In genomic region chr12:117837376-117837775, GRCm38 (mm10) we compare ENCODE assay signal across 18 mouse cellular contexts.
"Had no signal": no experiment of that assay in that cellular context is flagged by ENCODE, and none has a peak within 500 bp of the region (broad histone marks: within the 10 kb centered on the region; RNA-seq: fewer than 3 reads in every experiment).

No protein-coding gene starts in this region.

- H3K4me3 ChIP-seq: liver, embryonic 13.5 days; liver, embryonic 15.5 days; megakaryocyte, embryonic 14.5 days; midbrain, embryonic 13.5 days; midbrain, embryonic 15.5 days; neural tube, embryonic 12.5 days; stomach, embryonic 15.5 days had no signal

- H3K9me3 ChIP-seq: liver, embryonic 13.5 days; liver, embryonic 15.5 days; megakaryocyte, embryonic 14.5 days; midbrain, embryonic 13.5 days; midbrain, embryonic 15.5 days; neural tube, embryonic 12.5 days; stomach, embryonic 15.5 days had no signal

- ATAC-seq: midbrain, embryonic 13.5 days; midbrain, embryonic 15.5 days had no signal

- H3K27ac ChIP-seq: liver, embryonic 13.5 days; liver, embryonic 15.5 days; macrophage; midbrain, embryonic 13.5 days; midbrain, embryonic 15.5 days; neural tube, embryonic 12.5 days; stomach, embryonic 15.5 days; stomach, postnatal 0 days had no signal

- H3K4me1 ChIP-seq: liver, embryonic 13.5 days; midbrain, embryonic 13.5 days; midbrain, embryonic 15.5 days; neural tube, embryonic 12.5 days; stomach, embryonic 15.5 days had no signal

- H3K4me2 ChIP-seq: liver, embryonic 13.5 days; liver, embryonic 15.5 days; lung, embryonic 14.5 days; midbrain, embryonic 11.5 days; midbrain, embryonic 13.5 days; midbrain, embryonic 15.5 days; neural tube, embryonic 12.5 days; stomach, embryonic 15.5 days had no signal

- H3K27me3 ChIP-seq: liver, embryonic 13.5 days; liver, embryonic 15.5 days; stomach, embryonic 15.5 days had no signal

- H3K36me3 ChIP-seq: liver, embryonic 13.5 days; liver, embryonic 15.5 days; midbrain, embryonic 13.5 days; midbrain, embryonic 15.5 days; neural tube, embryonic 12.5 days; stomach, embryonic 15.5 days had no signal

- DNase-seq: liver, embryonic 13.5 days; lung, adult 18-20 months; lung, embryonic 14.5 days; lung, postnatal 14 days; lung, postnatal 36 days; right cerebral cortex, postnatal 14 days; thymus, adult 2 months; thymus, postnatal 25 days; thymus, postnatal 4 days had no signal

- H3K9ac ChIP-seq: liver, embryonic 13.5 days; liver, embryonic 15.5 days; lung, embryonic 14.5 days; midbrain, embryonic 13.5 days; midbrain, embryonic 15.5 days; neural tube, embryonic 12.5 days; stomach, embryonic 15.5 days had no signal
